9 mouse cellular contexts compared by ENCODE assay signal in genomic region chr7:128251946-128252345, GRCm38 (mm10). TPM values are rescaled to one million over a fixed set of nuclear protein-coding genes. Genes with fewer than 3 reads are reported as not detected.
A peak's percentile ranks its signal among the peaks of the same experiment; 100 is the strongest.
DNase-seq lines count a peak whose midpoint lies in the region; ATAC-seq and TF ChIP-seq lines count a peak whose summit lies in the region.
"Had no signal": no experiment of that assay in that cellular context is flagged by ENCODE, and none has a peak within 500 bp of the region (broad histone marks: within the 10 kb centered on the region; RNA-seq: fewer than 3 reads in every experiment).

No protein-coding gene starts in this region.

- H3K4me1 ChIP-seq in lung, embryonic 14.5 days (ENCODE audit: insufficient read depth) = peaks cover 9% of the 10 kb centered on the region
- H3K4me1 ChIP-seq in forebrain, embryonic 11.5 days (replicated peaks; ENCODE audit: control insufficient read depth, insufficient read depth, low read length) = peaks cover 5% of the 10 kb centered on the region
- peaks cover 29% of the 10 kb centered on the region for H3K4me1 ChIP-seq in limb, embryonic 13.5 days

- intact Hi-C loops in left cerebral cortex, postnatal 10 days (cut with DNase I) = no loop called here

- no peak for ATAC-seq in lung, embryonic 14.5 days (ENCODE audit: insufficient read depth)
- no peak for ATAC-seq in forebrain, embryonic 11.5 days (replicated peaks; ENCODE audit: low FRiP score)
- no peak for ATAC-seq in limb, embryonic 13.5 days (ENCODE audit: low FRiP score, low read depth)

- no peak for DNase-seq in lung, embryonic 14.5 days
- no peak for DNase-seq in lung, postnatal 25 days (ENCODE audit: low spot score)
- DNase-seq in forebrain, embryonic 11.5 days (ENCODE audit: low spot score) = peak; percentile 51
- peak; percentile 57 for DNase-seq in thymus, postnatal 14 days
- DNase-seq in adrenal gland, postnatal 10 days = no peak
- DNase-seq in left cerebral cortex, postnatal 10 days (ENCODE audit: extremely low spot score in 1 of 2, low spot score in 2 of 2) = no peak
- DNase-seq in layer of hippocampus, adult 8-10 months (ENCODE audit: low spot score in 2 of 2) = no peak
- DNase-seq: liver, embryonic 13.5 days had no signal

- peak overlapping the region; percentile 32; the same call in 1 of the 2 replicates for H3K9ac ChIP-seq in lung, embryonic 14.5 days
- peak overlapping the region; percentile 23 for H3K9ac ChIP-seq in forebrain, embryonic 11.5 days (ENCODE audit: low read length)
- H3K9ac ChIP-seq in limb, embryonic 13.5 days = peak overlapping the region; percentile 45; the same call in 1 of the 2 replicates
- H3K9ac ChIP-seq: liver, embryonic 13.5 days had no signal

- WGBS in lung, embryonic 14.5 days = 49% methylated on average over 12 of the region's 12 CpGs
- WGBS in forebrain, embryonic 11.5 days = 52% methylated on average over 12 of the region's 12 CpGs
- 35% methylated on average over 12 of the region's 12 CpGs for WGBS in limb, embryonic 13.5 days

- H3K9me3 ChIP-seq in lung, embryonic 14.5 days (ENCODE audit: low read depth, low read length) = no peaks in the 10 kb centered on the region
- no peaks in the 10 kb centered on the region for H3K9me3 ChIP-seq in forebrain, embryonic 11.5 days (ENCODE audit: control insufficient read depth, low read length)
- no peaks in the 10 kb centered on the region for H3K9me3 ChIP-seq in limb, embryonic 13.5 days
- H3K9me3 ChIP-seq: liver, embryonic 13.5 days had no signal

- peaks cover 55% of the 10 kb centered on the region for H3K36me3 ChIP-seq in lung, embryonic 14.5 days (ENCODE audit: insufficient read depth)
- H3K36me3 ChIP-seq in forebrain, embryonic 11.5 days (ENCODE audit: control insufficient read depth, insufficient read depth, low read length) = no peaks in the 10 kb centered on the region
- H3K36me3 ChIP-seq in limb, embryonic 13.5 days = peaks cover 23% of the 10 kb centered on the region
- H3K36me3 ChIP-seq: liver, embryonic 13.5 days had no signal

- H3K27ac ChIP-seq in lung, embryonic 14.5 days (ENCODE audit: low read depth) = no peak overlapping the region
- H3K27ac ChIP-seq in forebrain, embryonic 11.5 days (ENCODE audit: low read depth, low read length) = no peak overlapping the region
- H3K27ac ChIP-seq in limb, embryonic 13.5 days = no peak overlapping the region
- H3K27ac ChIP-seq: liver, embryonic 13.5 days had no signal

- peak overlapping the region; percentile 17; the same call in 1 of the 2 replicates for H3K4me3 ChIP-seq in lung, embryonic 14.5 days (ENCODE audit: low read depth, low read length)
- H3K4me3 ChIP-seq in forebrain, embryonic 11.5 days (ENCODE audit: low read depth, low read length) = peak overlapping the region; percentile 31
- peak overlapping the region; percentile 31 for H3K4me3 ChIP-seq in limb, embryonic 13.5 days
- H3K4me3 ChIP-seq: liver, embryonic 13.5 days had no signal

- H3K27me3 ChIP-seq in lung, embryonic 14.5 days (ENCODE audit: insufficient read depth, low read length) = no peaks in the 10 kb centered on the region
- H3K27me3 ChIP-seq in forebrain, embryonic 11.5 days (ENCODE audit: control insufficient read depth, insufficient read depth, low read length) = peaks cover 6% of the 10 kb centered on the region
- H3K27me3 ChIP-seq in limb, embryonic 13.5 days = no peaks in the 10 kb centered on the region

- H3K4me2 ChIP-seq in lung, embryonic 14.5 days = peak overlapping the region; percentile 52
- H3K4me2 ChIP-seq in forebrain, embryonic 11.5 days (ENCODE audit: low read depth, low read length, severe bottlenecking) = peak overlapping the region; percentile 65
- peak overlapping the region; percentile 59 for H3K4me2 ChIP-seq in limb, embryonic 13.5 days (replicated peaks)

- TF ChIP-seq CTCF in lung, embryonic 14.5 days (IDR thresholded peaks at IDR 0.05; ENCODE audit: low read depth) = no peak

RNA-seq across cellular contexts. Expression of gene Tgfb1i1, which starts 5.3 kb away (rescaled TPM):
- polyA plus RNA-seq in lung, embryonic 14.5 days (2014; fragmentation: Nextera tagmentation; extraction: Ambion mirVana) = 141 and 150 TPM in 2 replicates
- 34.1 and 35.5 TPM in 2 replicates for polyA plus RNA-seq in forebrain, embryonic 11.5 days (2014; fragmentation: Nextera tagmentation; extraction: Ambion mirVana)
- polyA plus RNA-seq in limb, embryonic 13.5 days (2015; fragmentation: Nextera tagmentation; extraction: Ambion mirVana) = 48.8 and 49.1 TPM in 2 replicates
- 10 to 100 TPM; 28.6 to 32.5 TPM for total RNA-seq in adrenal gland, postnatal 10 days (2021)
- total RNA-seq in left cerebral cortex, postnatal 10 days (2021) = 10 to 100 TPM; 33.0 to 35.9 TPM
- 10 to 100 TPM; 13.2 to 16.4 (median 13.6) TPM for total RNA-seq in layer of hippocampus, adult 8-10 months (2022)

RNA-seq across cellular contexts. Expression of gene Slc5a2, which starts 13.5 kb away (rescaled TPM):
- 0.37 TPM in 1 of 2 replicates, not detected in the other for polyA plus RNA-seq in lung, embryonic 14.5 days (2014; fragmentation: Nextera tagmentation; extraction: Ambion mirVana)
- polyA plus RNA-seq in forebrain, embryonic 11.5 days (2014; fragmentation: Nextera tagmentation; extraction: Ambion mirVana) = 0.35 TPM in 1 of 2 replicates, not detected in the other
- 0.29 and 0.36 TPM in 2 replicates for polyA plus RNA-seq in limb, embryonic 13.5 days (2015; fragmentation: Nextera tagmentation; extraction: Ambion mirVana)
- under 1 TPM in 1 of 2 experiments, not detected in 1; 0.27 TPM for total RNA-seq in adrenal gland, postnatal 10 days (2021)
- total RNA-seq in left cerebral cortex, postnatal 10 days (2021) = not detected
- total RNA-seq in layer of hippocampus, adult 8-10 months (2022) = not detected

RNA-seq across cellular contexts. Expression of gene 9130023H24Rik, which starts 14.1 kb away (rescaled TPM):
- polyA plus RNA-seq in lung, embryonic 14.5 days (2014; fragmentation: Nextera tagmentation; extraction: Ambion mirVana) = 8.2 and 10.5 TPM in 2 replicates
- polyA plus RNA-seq in forebrain, embryonic 11.5 days (2014; fragmentation: Nextera tagmentation; extraction: Ambion mirVana) = 13.2 and 13.3 TPM in 2 replicates
- 9.2 and 9.6 TPM in 2 replicates for polyA plus RNA-seq in limb, embryonic 13.5 days (2015; fragmentation: Nextera tagmentation; extraction: Ambion mirVana)
- total RNA-seq in adrenal gland, postnatal 10 days (2021) = 1 to 10 TPM; 6.5 to 6.6 TPM
- 1 to 10 TPM; 3.8 to 4.1 TPM for total RNA-seq in left cerebral cortex, postnatal 10 days (2021)
- total RNA-seq in layer of hippocampus, adult 8-10 months (2022) = 1 to 10 TPM; 3.5 to 5.0 (median 3.7) TPM

RNA-seq across cellular contexts. Expression of gene Armc5, which starts 14.8 kb away (rescaled TPM):
- polyA plus RNA-seq in lung, embryonic 14.5 days (2014; fragmentation: Nextera tagmentation; extraction: Ambion mirVana) = 19.2 and 22.0 TPM in 2 replicates
- 11.8 and 13.3 TPM in 2 replicates for polyA plus RNA-seq in forebrain, embryonic 11.5 days (2014; fragmentation: Nextera tagmentation; extraction: Ambion mirVana)
- 16.6 and 18.5 TPM in 2 replicates for polyA plus RNA-seq in limb, embryonic 13.5 days (2015; fragmentation: Nextera tagmentation; extraction: Ambion mirVana)
- total RNA-seq in adrenal gland, postnatal 10 days (2021) = 10 to 100 TPM; 17.0 to 18.8 TPM
- total RNA-seq in left cerebral cortex, postnatal 10 days (2021) = 10 to 100 TPM; 10.8 to 11.5 TPM
- 10 to 100 TPM; 10.0 to 14.7 (median 11.9) TPM for total RNA-seq in layer of hippocampus, adult 8-10 months (2022)

RNA-seq across cellular contexts. Expression of gene Cox6a2, which starts 45.8 kb away (rescaled TPM):
- polyA plus RNA-seq in lung, embryonic 14.5 days (2014; fragmentation: Nextera tagmentation; extraction: Ambion mirVana) = 0.29 and 7.4 TPM in 2 replicates
- polyA plus RNA-seq in forebrain, embryonic 11.5 days (2014; fragmentation: Nextera tagmentation; extraction: Ambion mirVana) = not detected in 2 replicates
- polyA plus RNA-seq in limb, embryonic 13.5 days (2015; fragmentation: Nextera tagmentation; extraction: Ambion mirVana) = 24.2 and 27.0 TPM in 2 replicates
- 100 to 1,000 TPM in 1 of 2 experiments, 10 to 100 TPM in 1; 25.0 to 167 TPM for total RNA-seq in adrenal gland, postnatal 10 days (2021)
- total RNA-seq in left cerebral cortex, postnatal 10 days (2021) = 1 to 10 TPM; 8.8 to 9.4 TPM
- total RNA-seq in layer of hippocampus, adult 8-10 months (2022) = 10 to 100 TPM in 2 of 4 experiments, 1 to 10 TPM in 2; 2.5 to 18.9 (median 9.2) TPM

Comparison
In these comparisons a context has a peak if more than half of its experiments do, and no peak if none do; other contexts are left out.
1. DNase-seq: peak in forebrain, embryonic 11.5 days (single experiment) and thymus, postnatal 14 days (single experiment); none in lung, embryonic 14.5 days (single experiment), lung, postnatal 25 days (single experiment), adrenal gland, postnatal 10 days (single experiment), left cerebral cortex, postnatal 10 days (0 of 2) and layer of hippocampus, adult 8-10 months (0 of 2).
2. Peak in every context shown above with its lines, with median percentiles within 50 percentile points of each other: H3K4me2 ChIP-seq, H3K4me3 ChIP-seq and H3K9ac ChIP-seq.